In genomic region chr8:100451231-100451630, GRCm38 (mm10) we compare ENCODE assay signal across 14 mouse cellular contexts.
DNase-seq lines count a peak whose midpoint lies in the region; TF ChIP-seq lines count a peak whose summit lies in the region.
"Had no signal": no experiment of that assay in that cellular context is flagged by ENCODE, and none has a peak within 500 bp of the region (broad histone marks: within the 10 kb centered on the region; RNA-seq: fewer than 3 reads in every experiment).

No protein-coding gene starts in this region.

- peak overlapping the region; percentile 66 for H3K27ac ChIP-seq in layer of hippocampus, adult 2 months
- H3K27ac ChIP-seq: embryonic facial prominence, embryonic 10.5 days; forebrain, embryonic 13.5 days; gastrocnemius, adult 2 months; hindbrain, embryonic 10.5 days had no signal

- no peak for DNase-seq in layer of hippocampus, adult 2 months (ENCODE audit: low spot score in 2 of 2)
- no peak for DNase-seq in layer of hippocampus, adult 9-11 months
- peak; percentile 73 for DNase-seq in adrenal gland, adult 2 months
- peak; percentile 31 for DNase-seq in adrenal gland, postnatal 10 days
- DNase-seq in ovary, postnatal 14 days (ENCODE audit: low spot score), result no peak
- DNase-seq in testis, postnatal 14 days (ENCODE audit: low spot score), result no peak
- DNase-seq: cerebellum, adult 8-10 months; forebrain, postnatal 0 days; gastrocnemius, adult 2 months; gastrocnemius, postnatal 25 days had no signal

- H3K4me3 ChIP-seq in layer of hippocampus, adult 2 months, result no peak overlapping the region
- H3K4me3 ChIP-seq: embryonic facial prominence, embryonic 10.5 days; forebrain, embryonic 13.5 days; gastrocnemius, adult 2 months; heart, embryonic 12.5 days; hindbrain, embryonic 10.5 days had no signal

- TF ChIP-seq CTCF in layer of hippocampus, adult 2 months (conservative IDR thresholded peaks at IDR 0.05), result no peak

Comparison
In these comparisons a context has a peak if more than half of its experiments do, and no peak if none do; other contexts are left out.
1. DNase-seq: peak in adrenal gland, adult 2 months (single experiment) and adrenal gland, postnatal 10 days (single experiment); none in layer of hippocampus, adult 2 months (0 of 2), layer of hippocampus, adult 9-11 months (single experiment), ovary, postnatal 14 days (single experiment) and testis, postnatal 14 days (single experiment).